Mouse (Mus musculus) brain, embryonic 14.5 days (tissue): Measurements from ENCODE around the gene Zdhhc16.

Source experiments
- CTCF ChIP-seq: fragments of 200-500 bp; IDR thresholded peaks from 2 replicates; pipeline ENCODE4 v1.5.1; 2012; ENCODE audit warnings: inconsistent platforms, mild to moderate bottlenecking, moderate library complexity, borderline replicate concordance; ENCODE audit not compliant: insufficient read depth, insufficient read length; ENCODE audit errors: extremely low read depth
- POLR2A ChIP-seq: fragments of 200-500 bp; IDR thresholded peaks from 2 replicates; pipeline ENCODE4 v1.6.1; 2012; ENCODE audit warnings: mild to moderate bottlenecking, inconsistent platforms, borderline replicate concordance; ENCODE audit not compliant: poor library complexity, insufficient read depth, insufficient read length, severe bottlenecking; ENCODE audit errors: extremely low read depth

- TF ChIP-seq CTCF (no peak), POLR2A (no peak)
Observed at GRCm38 (mm10) chr19:41902848-41903593, 30.3 kb upstream of the Zdhhc16 start.
